Mouse (Mus musculus) hindbrain, embryonic 10.5 days (tissue): Measurements from ENCODE around the gene Il18. TPM values are rescaled to one million over a fixed set of nuclear protein-coding genes. Genes with fewer than 3 reads are reported as not detected.

Experiments used
- polyA plus RNA-seq: library from polyadenylated mRNA; unstranded; fragments of >200 nt; fragmentation: Nextera tagmentation; extraction: Ambion mirVana; gene quantifications from 2 replicates; pipeline ENCODE4 v1.2.1, GENCODE M21; 2016

Il18 gene
- polyA plus RNA-seq, 1 experiment from 2014 or later: 5.9 TPM

Other genes starting within 250 kb of the Il18 start
- 141 and 231 TPM in 2 replicates for gene Rpl10-ps3, start 209.9 kb upstream of the Il18 start, polyA plus RNA-seq
- gene Plet1, start 60.3 kb upstream of the Il18 start, polyA plus RNA-seq: 1.0 and 1.2 TPM in 2 replicates
- 82.4 and 93.7 TPM in 2 replicates for gene Pts, start 26.1 kb upstream of the Il18 start, polyA plus RNA-seq
- gene Bco2, start 354 bp downstream of the Il18 start, polyA plus RNA-seq: 0.10 and 0.18 TPM in 2 replicates
- gene Tex12, start 6.5 kb downstream of the Il18 start, polyA plus RNA-seq: 0.21 TPM in 1 of 2 replicates, not detected in the other
- gene Sdhd, start 49.0 kb downstream of the Il18 start, polyA plus RNA-seq: 272 and 320 TPM in 2 replicates
- 317 and 357 TPM in 2 replicates for gene Timm8b, start 49.1 kb downstream of the Il18 start, polyA plus RNA-seq
- gene Pih1d2, start 62.5 kb downstream of the Il18 start, polyA plus RNA-seq: 9.4 and 9.6 TPM in 2 replicates
- 19.0 and 21.4 TPM in 2 replicates for gene Nkapd1, start 62.6 kb downstream of the Il18 start, polyA plus RNA-seq
- gene Dlat, start 105.0 kb downstream of the Il18 start, polyA plus RNA-seq: 43.9 and 53.9 TPM in 2 replicates
- 21.4 and 21.8 TPM in 2 replicates for gene Dixdc1, start 184.7 kb downstream of the Il18 start, polyA plus RNA-seq
- 1.5 and 2.5 TPM in 2 replicates for gene 2310030G06Rik, start 191.7 kb downstream of the Il18 start, polyA plus RNA-seq
- 6.6 and 7.5 TPM in 2 replicates for gene Cryab, start 196.5 kb downstream of the Il18 start, polyA plus RNA-seq
- gene Hspb2, start 197.5 kb downstream of the Il18 start, polyA plus RNA-seq: 0.65 and 0.71 TPM in 2 replicates
- 11.4 and 13.5 TPM in 2 replicates for gene Fdxacb1, start 213.4 kb downstream of the Il18 start, polyA plus RNA-seq
- 40.0 and 42.5 TPM in 2 replicates for gene Alg9, start 220.2 kb downstream of the Il18 start, polyA plus RNA-seq
- gene 1110032A03Rik, start 220.7 kb downstream of the Il18 start, polyA plus RNA-seq: 30.0 and 39.2 TPM in 2 replicates